Mouse (Mus musculus): ENCODE measurements around the gene Ribc1.

The Ribc1 gene

GRCm38 (mm10) chrX:152016151-152017145 lies at the start of gene Ribc1, which contains the start of gene Smc1a:
TSS of gene Ribc1 (minus strand) at chrX:152016295.
TSS of gene Smc1a (plus strand) at chrX:152016428.
- peak; percentile 90 for DNase-seq (ENCODE audit: low spot score)

DNA sequence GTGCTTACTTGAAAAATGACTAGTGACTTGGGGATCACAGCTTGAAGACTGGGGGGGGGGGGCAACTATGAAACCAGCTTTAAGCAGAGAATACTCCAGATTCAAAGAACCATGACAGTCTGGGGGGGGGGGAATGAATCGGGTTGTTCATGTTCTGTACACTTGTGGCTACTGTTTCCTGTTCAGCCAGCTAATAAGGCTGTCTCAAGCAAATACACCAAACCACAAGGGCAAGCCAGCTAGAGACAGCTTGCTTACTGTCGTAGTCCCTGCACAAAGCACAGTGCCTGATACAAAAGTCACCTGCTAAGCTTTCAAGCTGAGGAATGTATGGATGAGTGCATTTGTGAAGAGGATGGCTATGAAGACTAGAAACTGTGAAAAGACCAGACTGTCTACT lies 49.6 kb upstream of the Ribc1 start:
- DNase-seq (ENCODE audit: low spot score): no peak

GRCm38 (mm10) chrX:152054094-152054493 lies 38.0 kb upstream of the Ribc1 start:
- no peak for DNase-seq (ENCODE audit: low spot score)

DNA sequence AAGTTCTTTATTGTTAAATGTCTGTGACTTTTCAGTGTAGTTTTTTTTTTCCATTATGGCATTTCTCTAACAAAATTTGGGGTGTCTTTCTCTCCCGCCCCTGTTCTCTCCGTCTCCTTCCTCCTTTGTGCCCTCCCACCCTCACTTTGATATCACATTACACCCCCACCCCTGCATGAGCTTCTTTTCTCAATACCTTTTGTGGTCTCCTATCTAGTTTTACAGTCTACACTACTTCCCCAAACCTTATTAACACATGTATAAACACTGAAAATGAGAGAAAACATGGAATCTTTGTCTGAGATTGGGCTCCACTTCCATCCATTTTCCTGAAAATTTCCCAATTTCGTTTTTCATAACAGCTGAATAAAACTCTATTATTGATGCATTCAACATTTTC lies 36.5 kb upstream of the Ribc1 start:
- DNase-seq (ENCODE audit: low spot score): no peak

DNA sequence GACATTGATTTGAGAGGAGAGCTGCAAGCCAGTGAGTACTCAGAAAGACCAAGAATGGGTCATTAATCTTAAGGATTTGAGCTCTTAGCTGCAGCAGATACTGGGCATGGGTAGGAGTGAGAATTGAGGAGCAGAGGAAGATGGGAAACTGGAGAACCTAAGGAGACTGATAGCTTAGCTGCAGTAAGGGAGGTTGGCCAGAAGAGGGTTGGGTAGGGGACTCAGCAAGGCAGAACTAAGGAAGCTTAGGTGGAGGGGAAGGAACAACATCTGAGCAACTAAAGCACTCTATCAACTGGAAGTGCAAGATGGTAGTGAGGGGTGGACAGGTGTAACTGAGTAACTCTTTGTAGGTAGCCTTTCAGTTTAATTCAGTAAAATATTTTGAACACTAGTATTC lies 31.1 kb upstream of the Ribc1 start:
- DNase-seq (ENCODE audit: low spot score): no peak

- DNase-seq (ENCODE audit: low spot score): no peak
These were observed 23.8 kb upstream of the Ribc1 start for GRCm38 (mm10) chrX:152039865-152040264.

GRCm38 (mm10) chrX:152019294-152019693 lies 3.2 kb upstream of the Ribc1 start:
- no peak for DNase-seq (ENCODE audit: low spot score)

DNA sequence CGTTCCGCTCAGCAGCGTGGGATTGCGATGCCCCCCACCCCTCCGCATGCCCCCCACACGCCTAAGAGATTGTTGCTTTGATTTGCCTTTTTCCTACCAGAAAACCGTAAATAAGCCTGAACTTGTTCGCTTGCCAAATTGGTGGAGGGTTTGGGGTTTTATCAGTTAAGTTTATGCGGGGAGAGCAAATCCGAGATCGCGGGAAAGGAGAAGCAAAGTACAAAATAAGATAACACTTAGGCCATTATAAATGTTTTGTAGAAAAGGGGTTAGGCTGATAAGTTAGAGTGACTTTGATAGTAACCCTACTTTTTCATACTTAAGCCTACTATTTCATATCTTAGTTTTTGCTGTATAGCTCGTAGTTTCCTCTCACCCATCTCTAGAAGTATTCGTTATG lies 1.1 kb upstream of the Ribc1 start:
- DNase-seq (ENCODE audit: low spot score): no peak

- DNase-seq (ENCODE audit: low spot score): no peak
These were observed 344 bp downstream of the Ribc1 start for GRCm38 (mm10) chrX:152015752-152016150.

GRCm38 (mm10) chrX:152007863-152008262 lies 8.2 kb downstream of the Ribc1 start:
- DNase-seq (ENCODE audit: low spot score): no peak

GRCm38 (mm10) chrX:152002865-152003264 lies 13.2 kb downstream of the Ribc1 start:
- DNase-seq (ENCODE audit: low spot score): no peak

DNA sequence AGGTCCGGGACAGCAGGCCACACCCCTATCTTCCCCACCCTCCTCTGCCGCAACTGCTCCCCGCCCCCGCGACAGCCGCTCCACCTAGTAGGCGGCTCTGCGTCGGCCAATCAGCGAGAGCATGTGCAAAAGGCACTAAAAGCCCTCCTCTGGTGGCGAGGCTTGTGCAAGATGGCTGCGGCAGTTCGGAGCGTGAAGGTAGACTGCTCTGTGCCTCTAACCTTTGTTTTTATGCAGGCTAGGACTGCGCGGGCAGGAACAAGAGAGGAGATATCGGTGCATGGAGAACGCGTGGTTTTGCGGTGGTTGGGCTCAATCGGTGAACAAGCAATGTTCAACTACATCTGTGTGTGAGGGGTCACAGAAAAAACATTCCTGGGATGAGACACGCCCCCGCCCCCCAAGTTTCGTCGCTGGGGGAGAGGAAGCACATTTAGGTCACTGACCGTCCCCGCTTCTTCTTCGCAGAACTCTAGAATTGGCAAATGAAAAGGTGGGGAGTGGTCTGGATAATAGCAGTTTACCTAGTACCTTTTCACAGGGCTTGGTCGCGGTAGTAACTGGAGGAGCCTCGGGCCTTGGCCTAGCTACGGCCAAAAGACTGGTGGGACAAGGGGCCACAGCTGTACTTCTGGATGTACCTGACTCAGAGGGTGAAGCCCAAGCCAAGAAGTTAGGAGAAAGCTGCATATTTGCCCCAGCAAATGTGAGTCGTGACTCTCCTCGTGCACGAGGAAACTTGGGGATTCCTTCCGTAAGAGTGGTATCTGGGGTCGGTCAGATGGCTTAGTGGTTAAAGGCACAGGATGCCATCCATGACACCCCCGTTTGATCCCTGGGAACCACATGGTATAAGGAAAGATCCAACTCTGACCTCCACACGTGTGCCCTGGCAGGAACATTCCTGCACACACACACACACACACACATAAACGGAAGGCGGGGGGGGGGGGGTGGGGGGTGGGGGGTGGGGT lies 14.1 kb downstream of the Ribc1 start, which contains the start of gene Hsd17b10:
Gene Hsd17b10, plus strand, starts transcription at position 109 of the 974 bp plus-strand sequence.
- DNase-seq (ENCODE audit: low spot score): peak; percentile 59

DNA sequence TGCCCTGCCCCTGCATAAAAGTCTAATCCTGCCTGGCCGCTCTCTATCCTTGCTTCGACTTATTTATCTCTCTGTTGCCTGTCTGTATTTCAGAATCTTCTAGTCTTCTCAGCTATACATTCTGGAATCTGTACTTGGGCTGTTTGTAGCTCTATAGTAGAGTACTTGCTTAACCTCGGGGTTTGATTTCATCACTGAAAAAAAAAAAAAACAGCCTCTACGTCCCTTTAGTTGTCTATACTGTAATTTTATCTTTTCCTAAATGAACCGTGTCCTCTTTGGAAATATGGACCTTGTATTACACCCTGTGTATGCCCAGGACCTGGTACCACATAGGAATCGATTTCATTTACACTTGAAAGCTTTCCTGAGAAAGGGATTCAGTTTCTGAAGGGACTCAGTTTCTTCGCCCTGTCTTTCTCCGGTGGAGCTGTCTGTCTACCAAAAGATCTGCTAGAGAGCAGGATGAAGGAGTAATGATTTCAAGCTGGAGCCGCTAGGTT lies 14.9 kb downstream of the Ribc1 start:
- DNase-seq (ENCODE audit: low spot score): no peak

- DNase-seq (ENCODE audit: low spot score): no peak
These were observed 16.9 kb downstream of the Ribc1 start for GRCm38 (mm10) chrX:151999006-151999710.

Data from left cerebral cortex, adult 11 months (tissue).